Mouse (Mus musculus): Measurements from ENCODE around the gene Zc3h12c. TPM values are rescaled to one million over a fixed set of nuclear protein-coding genes. Genes with fewer than 3 reads are reported as not detected.

The Zc3h12c gene
- polyA plus RNA-seq, 1 experiment from 2014 or later: 5.5 TPM

GRCm38 (mm10) chr9:52102060-52102844 lies 66.1 kb downstream of the Zc3h12c start:
- no peaks in the 10 kb centered on the region for H3K9me3 ChIP-seq (ENCODE audit: control insufficient read depth, low read length)
- H3K36me3 ChIP-seq (ENCODE audit: control insufficient read depth, insufficient read depth, low read length): no peaks in the 10 kb centered on the region
- H3K4me3 ChIP-seq (ENCODE audit: low read length): no peak overlapping the region
- H3K4me2 ChIP-seq (replicated peaks; ENCODE audit: low read depth, low read length): no peak overlapping the region
- no peaks in the 10 kb centered on the region for H3K27me3 ChIP-seq (ENCODE audit: control insufficient read depth, insufficient read depth, low read length)
- no peak for ATAC-seq (ENCODE audit: low FRiP score, low TSS enrichment)
- 0 out of 2 replicates have a peak, but pooled peaks cover 3% of the 10 kb centered on the region for H3K4me1 ChIP-seq (ENCODE audit: control insufficient read depth, insufficient read depth, low read length)
- no peak overlapping the region for H3K27ac ChIP-seq (ENCODE audit: low read depth, low read length)
- H3K9ac ChIP-seq (ENCODE audit: low read depth, low read length): no peak overlapping the region
- WGBS: 64% methylated on average over 13 of the region's 13 CpGs

- H3K4me1 ChIP-seq (ENCODE audit: control insufficient read depth, insufficient read depth, low read length): 0 out of 2 replicates have a peak, but pooled peaks cover 3% of the 10 kb centered on the region
- H3K27ac ChIP-seq (ENCODE audit: low read depth, low read length): no peak overlapping the region
- no peak overlapping the region for H3K4me3 ChIP-seq (ENCODE audit: low read length)
- WGBS: 89% methylated on average over 14 of the region's 14 CpGs
- no peaks in the 10 kb centered on the region for H3K36me3 ChIP-seq (ENCODE audit: control insufficient read depth, insufficient read depth, low read length)
- H3K27me3 ChIP-seq (ENCODE audit: control insufficient read depth, insufficient read depth, low read length): no peaks in the 10 kb centered on the region
- no peaks in the 10 kb centered on the region for H3K9me3 ChIP-seq (ENCODE audit: control insufficient read depth, low read length)
- no peak for ATAC-seq (ENCODE audit: low FRiP score, low TSS enrichment)
- no peak overlapping the region for H3K4me2 ChIP-seq (replicated peaks; ENCODE audit: low read depth, low read length)
- no peak overlapping the region for H3K9ac ChIP-seq (ENCODE audit: low read depth, low read length)
These were observed 67.9 kb downstream of the Zc3h12c start for GRCm38 (mm10) chr9:52100426-52100825.

DNA sequence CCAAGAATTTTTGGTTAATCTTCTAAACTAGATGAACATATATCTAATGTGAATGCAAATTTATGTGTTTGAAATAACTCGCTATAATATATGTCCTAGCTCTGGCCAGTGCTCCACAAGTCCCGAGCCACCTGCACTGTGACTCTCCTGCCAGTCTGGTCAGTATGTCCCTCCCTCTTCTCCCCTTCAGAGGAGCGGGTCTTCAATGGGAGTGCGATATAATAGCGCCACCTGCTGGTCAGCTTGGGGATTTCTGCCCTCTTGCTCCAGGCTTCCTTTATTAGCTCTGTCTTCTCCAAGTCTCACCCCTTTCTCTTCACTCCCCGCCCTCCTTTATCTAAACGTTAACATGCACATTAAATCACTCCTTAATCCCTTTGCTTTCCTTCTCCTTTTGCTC lies 69.8 kb downstream of the Zc3h12c start:
- Histone ChIP-seq H3K4me1 (ENCODE audit: control insufficient read depth, insufficient read depth, low read length) (0 out of 2 replicates have a peak, but pooled peaks cover 3% of the 10 kb centered on the region), H3K4me3 (ENCODE audit: low read length) (no peak overlapping the region), H3K9me3 (ENCODE audit: control insufficient read depth, low read length) (no peaks in the 10 kb centered on the region), H3K27ac (ENCODE audit: low read depth, low read length) (no peak overlapping the region), H3K27me3 (ENCODE audit: control insufficient read depth, insufficient read depth, low read length) (no peaks in the 10 kb centered on the region), H3K9ac (ENCODE audit: low read depth, low read length) (no peak overlapping the region), H3K4me2 (replicated peaks; ENCODE audit: low read depth, low read length) (no peak overlapping the region), H3K36me3 (ENCODE audit: control insufficient read depth, insufficient read depth, low read length) (no peaks in the 10 kb centered on the region)
- ATAC-seq (ENCODE audit: low FRiP score, low TSS enrichment): peak; percentile 76; the same call in 1 of the 2 replicates
- 2% methylated on average over 7 of the region's 7 CpGs for WGBS

GRCm38 (mm10) chr9:52097386-52097785 lies 71.0 kb downstream of the Zc3h12c start:
- no peak for ATAC-seq (ENCODE audit: low FRiP score, low TSS enrichment)
- Histone ChIP-seq H3K9me3 (ENCODE audit: control insufficient read depth, low read length) (no peaks in the 10 kb centered on the region), H3K4me2 (replicated peaks; ENCODE audit: low read depth, low read length) (no peak overlapping the region), H3K4me1 (ENCODE audit: control insufficient read depth, insufficient read depth, low read length) (no peaks in the 10 kb centered on the region), H3K9ac (ENCODE audit: low read depth, low read length) (no peak overlapping the region), H3K27me3 (ENCODE audit: control insufficient read depth, insufficient read depth, low read length) (no peaks in the 10 kb centered on the region), H3K27ac (ENCODE audit: low read depth, low read length) (no peak overlapping the region), H3K4me3 (ENCODE audit: low read length) (no peak overlapping the region), H3K36me3 (ENCODE audit: control insufficient read depth, insufficient read depth, low read length) (no peaks in the 10 kb centered on the region)
- WGBS: 37% methylated on average over 1 of the region's 1 CpGs

DNA sequence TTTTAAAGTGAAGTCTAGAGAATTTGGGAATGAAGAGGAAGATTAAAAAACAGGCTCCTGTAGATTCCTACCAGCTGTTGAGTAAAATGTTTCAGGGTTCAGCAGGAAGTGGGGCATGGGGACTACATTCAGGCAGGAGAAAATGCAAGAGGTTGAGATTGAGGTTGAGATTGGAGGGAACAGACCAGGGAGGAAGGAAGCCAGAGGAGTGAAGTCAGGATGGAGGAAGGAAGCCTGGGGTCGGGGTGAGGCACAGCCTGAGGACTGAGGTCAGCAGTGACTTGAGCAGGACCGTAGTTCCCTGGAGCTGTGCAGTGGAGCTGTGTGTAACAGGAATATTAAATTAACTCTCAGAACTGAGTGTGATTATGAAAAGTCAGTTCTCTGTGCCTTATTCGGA lies 72.7 kb downstream of the Zc3h12c start:
- Histone ChIP-seq H3K9me3 (ENCODE audit: control insufficient read depth, low read length) (no peaks in the 10 kb centered on the region), H3K4me1 (ENCODE audit: control insufficient read depth, insufficient read depth, low read length) (no peaks in the 10 kb centered on the region), H3K36me3 (ENCODE audit: control insufficient read depth, insufficient read depth, low read length) (no peaks in the 10 kb centered on the region; the same call in 1 of the 2 replicates), H3K4me2 (replicated peaks; ENCODE audit: low read depth, low read length) (no peak overlapping the region), H3K9ac (ENCODE audit: low read depth, low read length) (no peak overlapping the region), H3K4me3 (ENCODE audit: low read length) (no peak overlapping the region), H3K27ac (ENCODE audit: low read depth, low read length) (no peak overlapping the region), H3K27me3 (ENCODE audit: control insufficient read depth, insufficient read depth, low read length) (no peaks in the 10 kb centered on the region)
- ATAC-seq (ENCODE audit: low FRiP score, low TSS enrichment): no peak
- WGBS: 62% methylated on average over 3 of the region's 3 CpGs

- Histone ChIP-seq H3K4me1 (ENCODE audit: control insufficient read depth, insufficient read depth, low read length) (no peaks in the 10 kb centered on the region), H3K9ac (ENCODE audit: low read depth, low read length) (no peak overlapping the region), H3K27ac (ENCODE audit: low read depth, low read length) (no peak overlapping the region), H3K4me2 (replicated peaks; ENCODE audit: low read depth, low read length) (no peak overlapping the region), H3K4me3 (ENCODE audit: low read length) (no peak overlapping the region), H3K9me3 (ENCODE audit: control insufficient read depth, low read length) (no peaks in the 10 kb centered on the region), H3K36me3 (ENCODE audit: control insufficient read depth, insufficient read depth, low read length) (peaks cover 7% of the 10 kb centered on the region), H3K27me3 (ENCODE audit: control insufficient read depth, insufficient read depth, low read length) (no peaks in the 10 kb centered on the region)
- 84% methylated on average over 10 of the region's 10 CpGs for WGBS
- ATAC-seq (ENCODE audit: low FRiP score, low TSS enrichment): no peak
These were observed 73.8 kb downstream of the Zc3h12c start for GRCm38 (mm10) chr9:52094471-52094980.

DNA sequence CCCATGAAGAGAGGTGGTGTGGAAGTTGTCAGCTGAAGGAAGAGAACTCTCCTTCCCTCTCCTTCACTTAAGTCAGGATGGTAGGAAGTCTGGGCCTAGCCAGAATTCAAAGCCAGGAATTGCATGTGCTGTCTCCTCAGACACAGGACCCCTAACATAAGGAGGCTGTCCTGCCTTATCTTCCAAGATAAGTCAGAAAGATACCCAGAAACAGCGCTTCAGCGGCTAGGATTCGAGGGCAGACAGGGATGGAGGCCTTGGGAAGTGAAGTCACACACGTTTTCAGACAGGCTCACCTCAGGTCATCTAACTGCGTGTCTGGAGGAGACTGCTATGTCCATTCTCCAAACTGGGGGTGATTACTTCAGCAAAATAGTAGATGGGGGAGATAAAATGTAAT lies 74.4 kb downstream of the Zc3h12c start:
- Histone ChIP-seq H3K4me1 (ENCODE audit: control insufficient read depth, insufficient read depth, low read length) (no peaks in the 10 kb centered on the region), H3K9me3 (ENCODE audit: control insufficient read depth, low read length) (no peaks in the 10 kb centered on the region), H3K27ac (ENCODE audit: low read depth, low read length) (no peak overlapping the region), H3K36me3 (ENCODE audit: control insufficient read depth, insufficient read depth, low read length) (peaks cover 9% of the 10 kb centered on the region), H3K4me3 (ENCODE audit: low read length) (no peak overlapping the region), H3K27me3 (ENCODE audit: control insufficient read depth, insufficient read depth, low read length) (no peaks in the 10 kb centered on the region), H3K9ac (ENCODE audit: low read depth, low read length) (no peak overlapping the region), H3K4me2 (replicated peaks; ENCODE audit: low read depth, low read length) (no peak overlapping the region)
- no peak for ATAC-seq (ENCODE audit: low FRiP score, low TSS enrichment)
- 75% methylated on average over 5 of the region's 5 CpGs for WGBS

- Histone ChIP-seq H3K4me1 (ENCODE audit: control insufficient read depth, insufficient read depth, low read length) (no peaks in the 10 kb centered on the region), H3K27me3 (ENCODE audit: control insufficient read depth, insufficient read depth, low read length) (no peaks in the 10 kb centered on the region), H3K4me3 (ENCODE audit: low read length) (no peak overlapping the region), H3K9me3 (ENCODE audit: control insufficient read depth, low read length) (no peaks in the 10 kb centered on the region), H3K4me2 (replicated peaks; ENCODE audit: low read depth, low read length) (no peak overlapping the region), H3K27ac (ENCODE audit: low read depth, low read length) (no peak overlapping the region), H3K36me3 (ENCODE audit: control insufficient read depth, insufficient read depth, low read length) (peaks cover 11% of the 10 kb centered on the region), H3K9ac (ENCODE audit: low read depth, low read length) (no peak overlapping the region)
- ATAC-seq (ENCODE audit: low FRiP score, low TSS enrichment): 0 out of 2 replicates have a peak, but pooled peaks have one; percentile 12
- whole genome bisulfite sequencing: 51% methylated on average over 8 of the region's 8 CpGs
These were observed 75.3 kb downstream of the Zc3h12c start for GRCm38 (mm10) chr9:52093108-52093507.

GRCm38 (mm10) chr9:52092311-52092710 lies 76.1 kb downstream of the Zc3h12c start:
- Histone ChIP-seq H3K9me3 (ENCODE audit: control insufficient read depth, low read length) (no peaks in the 10 kb centered on the region), H3K4me3 (ENCODE audit: low read length) (no peak overlapping the region), H3K4me2 (replicated peaks; ENCODE audit: low read depth, low read length) (no peak overlapping the region), H3K27ac (ENCODE audit: low read depth, low read length) (no peak overlapping the region), H3K9ac (ENCODE audit: low read depth, low read length) (no peak overlapping the region), H3K27me3 (ENCODE audit: control insufficient read depth, insufficient read depth, low read length) (no peaks in the 10 kb centered on the region), H3K36me3 (ENCODE audit: control insufficient read depth, insufficient read depth, low read length) (peaks cover 18% of the 10 kb centered on the region), H3K4me1 (ENCODE audit: control insufficient read depth, insufficient read depth, low read length) (no peaks in the 10 kb centered on the region)
- 88% methylated on average over 5 of the region's 5 CpGs for WGBS
- no peak for ATAC-seq (ENCODE audit: low FRiP score, low TSS enrichment)
